Comparison of ENCODE assay signal across 10 mouse cellular contexts in the genomic region with DNA sequence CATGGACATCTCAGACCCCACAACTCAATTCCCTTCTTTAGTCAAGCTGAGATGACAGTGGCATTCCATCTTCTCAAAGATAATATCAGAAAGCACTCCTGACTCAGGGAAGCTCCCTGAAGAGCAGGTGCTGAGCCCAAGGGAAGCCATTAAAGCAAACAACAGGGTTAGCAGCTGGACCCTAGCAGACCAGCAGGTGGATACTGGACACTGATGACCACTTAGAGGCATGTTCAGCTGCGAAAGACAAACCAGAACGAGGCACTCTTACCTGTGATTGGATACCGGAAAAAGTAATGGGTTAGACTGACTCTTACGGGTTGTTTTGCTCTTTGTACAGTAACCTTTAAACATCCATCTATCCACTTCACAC. TPM values are rescaled to one million over a fixed set of nuclear protein-coding genes. Genes with fewer than 3 reads are reported as not detected.
DNase-seq lines count a peak whose midpoint lies in the region; ATAC-seq and TF ChIP-seq lines count a peak whose summit lies in the region.
"Had no signal": no experiment of that assay in that cellular context is flagged by ENCODE, and none has a peak within 500 bp of the region (broad histone marks: within the 10 kb centered on the region; RNA-seq: fewer than 3 reads in every experiment).

No protein-coding gene starts in this region.

- H3K27ac ChIP-seq in layer of hippocampus, adult 2 months: no peak overlapping the region
- no peak overlapping the region for H3K27ac ChIP-seq in forebrain, postnatal 0 days (ENCODE audit: low read depth, low read length)
- H3K27ac ChIP-seq in midbrain, embryonic 14.5 days (replicated peaks; ENCODE audit: low read depth, low read length): no peak overlapping the region
- no peak overlapping the region for H3K27ac ChIP-seq in limb, embryonic 10.5 days
- H3K27ac ChIP-seq: limb, embryonic 13.5 days had no signal

- peak overlapping the region; percentile 62; the same call in 1 of the 2 replicates for H3K9ac ChIP-seq in forebrain, postnatal 0 days
- no peak overlapping the region for H3K9ac ChIP-seq in midbrain, embryonic 14.5 days (replicated peaks; ENCODE audit: low read length)

- peak overlapping the region; percentile 92 for H3K4me2 ChIP-seq in forebrain, postnatal 0 days (ENCODE audit: low read depth)
- H3K4me2 ChIP-seq in midbrain, embryonic 14.5 days (ENCODE audit: low read length): peak overlapping the region; percentile 95

- TF ChIP-seq CTCF in layer of hippocampus, adult 2 months (conservative IDR thresholded peaks at IDR 0.05): no peak
- no peak for TF ChIP-seq CTCF in forebrain, postnatal 0 days (IDR thresholded peaks at IDR 0.05; ENCODE audit: low read depth)

- H3K27me3 ChIP-seq in forebrain, postnatal 0 days (ENCODE audit: insufficient read depth, low read length): no peaks in the 10 kb centered on the region
- H3K27me3 ChIP-seq in midbrain, embryonic 14.5 days (ENCODE audit: control insufficient read depth, insufficient read depth, low read length): no peaks in the 10 kb centered on the region
- peaks cover 27% of the 10 kb centered on the region for H3K27me3 ChIP-seq in limb, embryonic 10.5 days (ENCODE audit: low read depth, poor library complexity, severe bottlenecking)

- peak; percentile 51 to 63 for DNase-seq in cerebellum, adult 18-20 months
- DNase-seq in cerebellum, adult 9-10 months: no peak
- no peak for DNase-seq in layer of hippocampus, adult 2 months (ENCODE audit: low spot score in 2 of 2)
- DNase-seq in layer of hippocampus, postnatal 36 days: no peak
- no peak for DNase-seq in forebrain, postnatal 0 days
- DNase-seq in midbrain, embryonic 14.5 days: no peak
- no peak for DNase-seq in limb, embryonic 10.5 days (ENCODE audit: low spot score)

- no peaks in the 10 kb centered on the region for H3K9me3 ChIP-seq in forebrain, postnatal 0 days (ENCODE audit: low read length)
- H3K9me3 ChIP-seq in midbrain, embryonic 14.5 days (ENCODE audit: control insufficient read depth, low read length): 0 out of 2 replicates have a peak, but pooled peaks cover 4% of the 10 kb centered on the region
- H3K9me3 ChIP-seq in limb, embryonic 10.5 days (replicated peaks): no peaks in the 10 kb centered on the region
- H3K9me3 ChIP-seq: limb, embryonic 13.5 days had no signal

- no peak for ATAC-seq in forebrain, postnatal 0 days
- ATAC-seq in midbrain, embryonic 14.5 days (ENCODE audit: low FRiP score, low TSS enrichment): no peak
- no peak for ATAC-seq in erythroid progenitor cell, adult 5-6 weeks (replicated peaks; ENCODE audit: low FRiP score, poor library complexity, severe bottlenecking)
- ATAC-seq: inflammation-experienced regulatory T-cells, adult 6 months had no signal

- no peaks in the 10 kb centered on the region for H3K36me3 ChIP-seq in forebrain, postnatal 0 days (ENCODE audit: insufficient read depth)
- H3K36me3 ChIP-seq in midbrain, embryonic 14.5 days (ENCODE audit: control insufficient read depth, insufficient read depth, low read length): no peaks in the 10 kb centered on the region
- H3K36me3 ChIP-seq in limb, embryonic 10.5 days: no peaks in the 10 kb centered on the region
- H3K36me3 ChIP-seq: limb, embryonic 13.5 days had no signal

- H3K4me3 ChIP-seq in layer of hippocampus, adult 2 months: peak overlapping the region; percentile 64; the same call in 1 of the 2 replicates
- peak overlapping the region; percentile 51; the same call in 1 of the 2 replicates for H3K4me3 ChIP-seq in forebrain, postnatal 0 days (ENCODE audit: low read depth, low read length)
- no peak overlapping the region for H3K4me3 ChIP-seq in midbrain, embryonic 14.5 days (replicated peaks; ENCODE audit: low read depth, low read length)
- H3K4me3 ChIP-seq in limb, embryonic 10.5 days: no peak overlapping the region

- 80% methylated on average over 4 of the region's 4 CpGs for WGBS in forebrain, postnatal 0 days
- 83% methylated on average over 4 of the region's 4 CpGs for WGBS in midbrain, embryonic 14.5 days
- 74% methylated on average over 4 of the region's 4 CpGs for WGBS in limb, embryonic 10.5 days

- H3K4me1 ChIP-seq in forebrain, postnatal 0 days (ENCODE audit: insufficient read depth): 0 out of 2 replicates have a peak, but pooled peaks cover 6% of the 10 kb centered on the region
- peaks cover 7% of the 10 kb centered on the region for H3K4me1 ChIP-seq in midbrain, embryonic 14.5 days (ENCODE audit: control insufficient read depth, insufficient read depth, low read length)
- peaks cover 10% of the 10 kb centered on the region for H3K4me1 ChIP-seq in limb, embryonic 10.5 days

RNA-seq across cellular contexts. Expression of a gene that starts 1.1 kb away (rescaled TPM):
- total RNA-seq in layer of hippocampus, adult 2 months (2021): 10 to 100 TPM; 11.9 to 17.8 TPM
- total RNA-seq in layer of hippocampus, postnatal 36 days (2021): 10 to 100 TPM; 13.1 to 13.8 TPM
- total RNA-seq in forebrain, postnatal 0 days (2014; rRNA removed): 2.4 and 5.5 TPM in 2 replicates
- 2.6 and 7.5 TPM in 2 replicates for polyA plus RNA-seq in forebrain, postnatal 0 days (2015; fragmentation: Nextera tagmentation; extraction: Ambion mirVana)
- 2.9 and 3.6 TPM in 2 replicates for polyA plus RNA-seq in midbrain, embryonic 14.5 days (2014; fragmentation: Nextera tagmentation; extraction: Ambion mirVana)
- total RNA-seq in erythroid progenitor cell, adult 5-6 weeks (2015; ENCODE audit: low replicate concordance): 11.2 TPM in 1 of 2 replicates, not detected in the other
- total RNA-seq in erythroid progenitor cell, adult 5-6 weeks (2017; ENCODE audit: low replicate concordance): under 0.01 TPM in 1 of 2 replicates, not detected in the other
- polyA plus RNA-seq in limb, embryonic 10.5 days (2016; fragmentation: Nextera tagmentation; extraction: Ambion mirVana): 0.30 TPM in 1 of 2 replicates, not detected in the other

Comparison
In these comparisons a context has a peak if more than half of its experiments do, and no peak if none do; other contexts are left out.
1. DNase-seq: peak in cerebellum, adult 18-20 months (2 of 2); none in cerebellum, adult 9-10 months (single experiment), layer of hippocampus, adult 2 months (0 of 2), layer of hippocampus, postnatal 36 days (0 of 2), forebrain, postnatal 0 days (single experiment), midbrain, embryonic 14.5 days (single experiment) and limb, embryonic 10.5 days (single experiment).
2. H3K4me3 ChIP-seq: peak in layer of hippocampus, adult 2 months (single experiment) and forebrain, postnatal 0 days (single experiment); none in midbrain, embryonic 14.5 days (single experiment) and limb, embryonic 10.5 days (single experiment).